Mouse (Mus musculus) limb, embryonic 13.5 days (tissue): ENCODE measurements at regions not wholly inside any gene's neighbourhood (a gene's known extent, or its start where the extent isn't known, plus 50 kb on each side); places are given as distances from the start of the nearest gene placed in this dataset.
A peak's percentile ranks its signal among the peaks of the same experiment; 100 is the strongest.

Experiments
- ATAC-seq: fragments of 200-750 bp; cut with Nextera tagmentation; 2 replicates; pipeline ENCODE4 v1.8.0; 2017; ENCODE audit warnings: low read depth, moderate number of reproducible peaks, moderate TSS enrichment; ENCODE audit not compliant: low FRiP score
- H3K27ac ChIP-seq: fragments of 300-500 bp; sonication (generic); 2 replicates; pipeline ENCODE4 v1.5.1; 2015; ENCODE audit warnings: inconsistent platforms, mild to moderate bottlenecking, moderate library complexity
- H3K27me3 ChIP-seq: fragments of 300-500 bp; sonication (generic); 2 replicates; pipeline ENCODE4 v1.6.1; 2015; ENCODE audit warnings: mild to moderate bottlenecking, inconsistent platforms
- H3K36me3 ChIP-seq: fragments of 300-500 bp; sonication (generic); 2 replicates; pipeline ENCODE4 v1.6.1; 2015; ENCODE audit warnings: inconsistent platforms, mild to moderate bottlenecking, moderate library complexity
- H3K4me1 ChIP-seq: fragments of 300-500 bp; sonication (generic); 2 replicates; pipeline ENCODE4 v1.6.1; 2015; ENCODE audit warnings: inconsistent platforms
- H3K4me2 ChIP-seq: fragments of 300-500 bp; sonication (generic); replicated peaks from 2 replicates; pipeline ENCODE4 v1.6.1; 2015; ENCODE audit warnings: inconsistent platforms, mild to moderate bottlenecking, moderate library complexity
- H3K4me3 ChIP-seq: fragments of 300-500 bp; sonication (generic); 2 replicates; pipeline ENCODE4 v1.5.1; 2015; ENCODE audit warnings: moderate library complexity, mild to moderate bottlenecking, inconsistent platforms
- H3K9ac ChIP-seq: fragments of 300-500 bp; sonication (generic); 2 replicates; pipeline ENCODE4 v1.6.1; 2015; ENCODE audit warnings: mild to moderate bottlenecking, inconsistent platforms
- H3K9me3 ChIP-seq: fragments of 300-500 bp; sonication (generic); 2 replicates; pipeline ENCODE4 v1.6.1; 2016; ENCODE audit warnings: inconsistent platforms
- whole genome bisulfite sequencing: fragments of 180-500 bp; shearing (Covaris S2); methylation state at CpG from one replicate; pipeline ENCODE4 v1.1.7; 2015; 5-methylcytosine and 5-hydroxymethylcytosine counted together

- ATAC-seq, result no peak
- Histone ChIP-seq H3K27ac (no peak overlapping the region), H3K4me2 (no peak overlapping the region), H3K4me1 (no peaks in the 10 kb centered on the region), H3K9ac (no peak overlapping the region), H3K27me3 (no peaks in the 10 kb centered on the region), H3K4me3 (no peak overlapping the region), H3K9me3 (0 out of 2 replicates have a peak, but pooled peaks cover under 1% of the 10 kb centered on the region), H3K36me3 (no peaks in the 10 kb centered on the region)
- 89% methylated on average over 1 of the region's 1 CpGs for WGBS
Observed at GRCm38 (mm10) chr10:56519041-56519440, 141.9 kb downstream of the Gja1 start.

- Histone ChIP-seq H3K4me2 (no peak overlapping the region), H3K4me1 (no peaks in the 10 kb centered on the region), H3K36me3 (no peaks in the 10 kb centered on the region), H3K27me3 (no peaks in the 10 kb centered on the region), H3K9ac (no peak overlapping the region), H3K4me3 (no peak overlapping the region), H3K9me3 (0 out of 2 replicates have a peak, but pooled peaks cover 7% of the 10 kb centered on the region), H3K27ac (no peak overlapping the region)
- no peak for ATAC-seq
- WGBS, result 41% methylated on average over 2 of the region's 2 CpGs
Observed at GRCm38 (mm10) chr10:56525791-56526190, 148.7 kb downstream of the Gja1 start.

GRCm38 (mm10) chr10:56537091-56537490, 160.0 kb downstream of the Gja1 start:
- Histone ChIP-seq H3K4me2 (no peak overlapping the region), H3K4me1 (peaks cover 34% of the 10 kb centered on the region), H3K4me3 (no peak overlapping the region), H3K9ac (no peak overlapping the region), H3K27me3 (no peaks in the 10 kb centered on the region), H3K36me3 (no peaks in the 10 kb centered on the region), H3K9me3 (no peaks in the 10 kb centered on the region), H3K27ac (no peak overlapping the region)
- WGBS, result 37% methylated on average over 4 of the region's 4 CpGs
- no peak for ATAC-seq

- no peaks in the 10 kb centered on the region for H3K36me3 ChIP-seq
- H3K4me2 ChIP-seq, result no peak overlapping the region
- H3K4me3 ChIP-seq, result no peak overlapping the region
- no peak overlapping the region for H3K27ac ChIP-seq
- no peak overlapping the region for H3K9ac ChIP-seq
- 0 out of 2 replicates have a peak, but pooled peaks cover 6% of the 10 kb centered on the region for H3K9me3 ChIP-seq
- 32% methylated on average over 5 of the region's 5 CpGs for WGBS
- H3K4me1 ChIP-seq, result peaks cover 37% of the 10 kb centered on the region
- no peaks in the 10 kb centered on the region for H3K27me3 ChIP-seq
- ATAC-seq, result peak; percentile 83
Observed at GRCm38 (mm10) chr10:56539827-56540511, 162.8 kb downstream of the Gja1 start.

DNA sequence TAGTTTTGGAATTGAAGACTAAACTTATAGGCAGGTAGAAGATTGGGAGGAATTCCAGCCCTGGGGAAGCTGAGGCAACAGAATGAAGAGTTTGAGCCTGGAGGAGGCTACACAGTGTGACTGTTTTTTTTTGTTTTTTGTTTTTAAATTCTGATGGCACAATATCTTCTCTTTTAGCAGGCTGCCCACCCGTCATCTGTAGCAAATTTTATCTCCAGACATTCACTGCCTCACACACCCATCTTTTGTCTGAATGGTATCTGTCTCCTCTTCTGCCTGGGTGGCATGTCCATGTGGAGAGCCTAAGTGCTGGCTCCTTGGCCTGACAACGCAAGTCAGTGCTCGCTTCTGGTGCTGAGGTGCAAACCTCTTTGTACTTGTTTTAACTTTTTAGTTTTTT, 165.0 kb downstream of the Gja1 start:
- H3K27ac ChIP-seq, result no peak overlapping the region
- H3K36me3 ChIP-seq, result no peaks in the 10 kb centered on the region
- no peak for ATAC-seq
- H3K4me1 ChIP-seq, result peaks cover 41% of the 10 kb centered on the region
- H3K4me2 ChIP-seq, result no peak overlapping the region
- H3K4me3 ChIP-seq, result no peak overlapping the region
- H3K9me3 ChIP-seq, result 0 out of 2 replicates have a peak, but pooled peaks cover 6% of the 10 kb centered on the region
- H3K9ac ChIP-seq, result no peak overlapping the region
- 58% methylated on average over 3 of the region's 3 CpGs for WGBS
- H3K27me3 ChIP-seq, result no peaks in the 10 kb centered on the region

DNA sequence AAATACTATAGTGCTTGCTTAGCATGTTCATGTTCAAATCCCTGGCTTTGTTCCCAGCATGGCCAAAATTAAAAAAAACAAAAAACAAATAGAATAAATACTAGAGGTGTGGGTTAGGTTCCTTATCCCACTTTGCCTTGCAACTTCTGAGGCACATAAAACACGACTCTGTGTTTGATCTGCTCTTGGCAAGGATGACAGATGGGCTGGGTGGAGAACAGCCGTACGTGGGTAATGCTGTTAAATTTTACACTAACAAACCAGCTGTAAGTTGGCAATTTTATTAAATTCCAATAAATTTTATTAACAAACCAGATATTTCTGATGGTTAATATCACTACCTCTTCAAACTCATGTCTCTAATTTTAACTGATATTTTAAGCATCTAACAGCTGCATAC, 168.9 kb downstream of the Gja1 start:
- Histone ChIP-seq H3K36me3 (no peaks in the 10 kb centered on the region), H3K9me3 (0 out of 2 replicates have a peak, but pooled peaks cover 6% of the 10 kb centered on the region), H3K4me2 (no peak overlapping the region), H3K9ac (no peak overlapping the region), H3K4me3 (no peak overlapping the region), H3K27me3 (no peaks in the 10 kb centered on the region), H3K27ac (no peak overlapping the region), H3K4me1 (peaks cover 20% of the 10 kb centered on the region)
- ATAC-seq, result no peak
- WGBS, result 16% methylated on average over 3 of the region's 3 CpGs

DNA sequence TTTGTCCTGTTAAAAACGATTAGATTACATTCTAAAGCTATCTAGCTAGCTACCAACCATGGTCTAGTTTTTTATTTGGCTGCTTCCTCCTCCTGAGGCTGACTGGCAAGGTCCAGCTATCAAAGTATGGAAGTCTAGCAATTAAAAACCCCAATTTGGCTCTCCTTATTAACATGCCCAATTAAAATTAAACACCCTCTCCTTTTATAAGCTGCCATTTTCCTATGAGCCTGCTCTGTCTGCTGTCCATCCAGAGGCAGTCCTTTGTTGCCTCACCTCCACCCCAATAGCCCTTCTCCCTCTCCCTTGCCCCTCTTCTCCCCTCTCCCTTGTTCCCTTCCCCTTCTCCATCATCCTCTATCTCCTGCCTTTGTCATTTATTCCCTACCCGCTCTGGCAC, 169.7 kb downstream of the Gja1 start:
- Histone ChIP-seq H3K27me3 (no peaks in the 10 kb centered on the region), H3K4me1 (peaks cover 16% of the 10 kb centered on the region), H3K4me3 (no peak overlapping the region), H3K36me3 (no peaks in the 10 kb centered on the region), H3K27ac (no peak overlapping the region), H3K4me2 (no peak overlapping the region), H3K9ac (no peak overlapping the region), H3K9me3 (0 out of 2 replicates have a peak, but pooled peaks cover 6% of the 10 kb centered on the region)
- WGBS, result 39% methylated on average over 2 of the region's 2 CpGs
- ATAC-seq, result no peak

- H3K4me2 ChIP-seq, result no peak overlapping the region
- H3K9me3 ChIP-seq, result 0 out of 2 replicates have a peak, but pooled peaks cover 6% of the 10 kb centered on the region
- H3K9ac ChIP-seq, result no peak overlapping the region
- no peaks in the 10 kb centered on the region for H3K36me3 ChIP-seq
- no peak overlapping the region for H3K4me3 ChIP-seq
- 79% methylated on average over 3 of the region's 4 CpGs for WGBS
- ATAC-seq, result no peak
- no peaks in the 10 kb centered on the region for H3K27me3 ChIP-seq
- H3K4me1 ChIP-seq, result peaks cover 11% of the 10 kb centered on the region
- no peak overlapping the region for H3K27ac ChIP-seq
Observed at GRCm38 (mm10) chr10:56547825-56548224, 170.7 kb downstream of the Gja1 start.

- Histone ChIP-seq H3K9ac (no peak overlapping the region), H3K4me3 (no peak overlapping the region), H3K36me3 (no peaks in the 10 kb centered on the region), H3K4me1 (no peaks in the 10 kb centered on the region; the same call in 1 of the 2 replicates), H3K9me3 (no peaks in the 10 kb centered on the region), H3K4me2 (no peak overlapping the region), H3K27ac (no peak overlapping the region), H3K27me3 (no peaks in the 10 kb centered on the region)
- WGBS, result 81% methylated on average over 12 of the region's 12 CpGs
- no peak for ATAC-seq
Observed at GRCm38 (mm10) chr10:56566836-56567442, 189.8 kb downstream of the Gja1 start.

GRCm38 (mm10) chr10:56582065-56582464, 204.9 kb downstream of the Gja1 start:
- H3K9me3 ChIP-seq, result no peaks in the 10 kb centered on the region
- WGBS, result 49% methylated on average over 6 of the region's 6 CpGs
- no peak overlapping the region for H3K4me2 ChIP-seq
- no peak overlapping the region for H3K9ac ChIP-seq
- H3K27me3 ChIP-seq, result no peaks in the 10 kb centered on the region
- no peak for ATAC-seq
- H3K4me1 ChIP-seq, result peaks cover under 1% of the 10 kb centered on the region; the same call in 1 of the 2 replicates
- H3K36me3 ChIP-seq, result no peaks in the 10 kb centered on the region
- H3K4me3 ChIP-seq, result no peak overlapping the region
- H3K27ac ChIP-seq, result no peak overlapping the region

GRCm38 (mm10) chr10:56587205-56587604, 210.1 kb downstream of the Gja1 start:
- WGBS, result 22% methylated on average over 2 of the region's 2 CpGs
- Histone ChIP-seq H3K36me3 (no peaks in the 10 kb centered on the region), H3K4me1 (peaks cover 9% of the 10 kb centered on the region), H3K4me2 (no peak overlapping the region), H3K9ac (no peak overlapping the region), H3K27ac (no peak overlapping the region), H3K4me3 (no peak overlapping the region), H3K9me3 (no peaks in the 10 kb centered on the region), H3K27me3 (no peaks in the 10 kb centered on the region)
- ATAC-seq, result peak; percentile 40; the same call in 1 of the 2 replicates

GRCm38 (mm10) chr10:56597382-56597781, 220.3 kb downstream of the Gja1 start:
- Histone ChIP-seq H3K27me3 (no peaks in the 10 kb centered on the region), H3K9me3 (no peaks in the 10 kb centered on the region), H3K4me3 (no peak overlapping the region), H3K4me1 (0 out of 2 replicates have a peak, but pooled peaks cover 4% of the 10 kb centered on the region), H3K27ac (no peak overlapping the region), H3K36me3 (no peaks in the 10 kb centered on the region), H3K9ac (no peak overlapping the region), H3K4me2 (no peak overlapping the region)
- no peak for ATAC-seq
- 53% methylated on average over 5 of the region's 5 CpGs for WGBS
